Mouse (Mus musculus) induced T-regulatory cell, adult 2 months (primary cell): ENCODE measurements around the gene Coro2b.

ENCODE experiments used
- DNase-seq: peaks from one replicate; pipeline ENCODE4 v3.0.0-alpha.2; 2012; ENCODE audit warnings: low read depth

The Coro2b gene

DNA sequence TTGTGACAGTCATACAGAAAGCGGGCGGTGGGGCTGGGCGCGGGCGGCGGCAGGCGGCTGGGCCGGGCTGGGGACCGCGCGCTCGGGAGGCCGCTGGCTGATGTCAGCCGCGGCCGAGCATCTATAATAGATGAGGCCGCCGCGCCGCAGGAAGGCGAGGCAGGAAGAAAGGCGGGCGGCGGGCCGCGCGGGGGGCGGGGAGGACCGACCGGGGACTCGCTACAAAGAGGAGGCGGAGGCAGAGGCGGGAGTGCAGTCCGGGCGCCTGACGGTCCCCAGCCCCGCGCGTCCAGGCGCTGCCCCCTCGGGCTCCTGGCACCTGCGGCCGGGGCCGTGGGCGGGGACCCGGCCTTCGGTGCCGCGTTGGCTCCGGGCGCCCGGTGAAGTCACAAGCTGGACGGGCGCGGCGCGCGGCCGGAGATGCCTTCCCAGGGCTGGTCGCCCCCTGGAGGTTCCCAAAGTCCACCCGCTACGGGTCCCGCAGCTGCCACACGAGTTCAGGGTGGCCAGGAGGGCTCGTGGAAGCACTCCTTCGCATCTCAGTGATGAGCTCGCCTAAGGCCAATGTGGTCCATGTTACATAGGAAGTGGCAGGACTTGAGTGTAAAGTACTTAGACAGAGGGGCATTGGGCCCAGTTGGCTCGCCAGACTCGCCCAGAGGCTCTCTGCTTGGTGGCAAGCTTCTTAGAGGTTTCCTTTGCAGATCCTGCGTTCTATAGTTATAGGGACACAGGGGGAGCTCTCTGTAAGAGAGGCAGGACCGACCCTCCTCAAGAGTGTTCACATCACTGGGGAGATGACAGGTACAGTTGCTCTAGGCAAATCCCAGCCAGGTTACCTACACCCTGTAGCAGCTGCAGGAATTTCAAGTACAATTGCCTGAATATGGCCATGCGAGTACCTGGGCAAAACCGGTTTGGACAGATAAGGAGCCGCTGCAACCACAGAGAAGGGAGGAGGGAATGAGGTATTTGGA, at the start of gene Coro2b:
Coro2b (minus strand) TSS at position 390 of the 977 bp plus-strand sequence.
- DNase-seq, result peak; percentile 69

DNA sequence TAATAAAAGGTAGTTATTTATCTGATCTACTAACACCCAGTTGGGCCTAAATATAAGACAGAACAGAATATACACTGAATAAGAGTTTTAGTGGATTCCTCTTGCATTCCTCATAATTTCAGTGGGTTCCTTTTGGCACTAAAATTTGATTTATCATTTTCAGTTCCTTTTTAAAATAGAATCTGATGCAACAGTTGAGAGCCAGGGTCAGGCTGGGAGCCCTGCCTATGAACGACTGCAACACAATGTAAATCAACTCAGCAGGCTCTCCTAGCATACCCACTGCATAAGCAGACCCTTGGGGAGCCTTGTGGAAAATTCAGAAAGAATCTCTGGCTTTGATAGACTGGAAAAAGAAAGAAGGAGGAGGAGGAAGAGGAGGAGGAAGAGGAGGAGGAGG, 40.7 kb upstream of the Coro2b start:
- no peak for DNase-seq

GRCm38 (mm10) chr9:62569121-62569520, 32.3 kb upstream of the Coro2b start:
- no peak for DNase-seq

- DNase-seq, result no peak
These were observed 31.0 kb upstream of the Coro2b start for GRCm38 (mm10) chr9:62567818-62568217.

GRCm38 (mm10) chr9:62562236-62562635, 25.4 kb upstream of the Coro2b start:
- DNase-seq, result no peak

GRCm38 (mm10) chr9:62560432-62560831, 23.6 kb upstream of the Coro2b start:
- no peak for DNase-seq

GRCm38 (mm10) chr9:62560006-62560405, 23.2 kb upstream of the Coro2b start:
- no peak for DNase-seq

DNA sequence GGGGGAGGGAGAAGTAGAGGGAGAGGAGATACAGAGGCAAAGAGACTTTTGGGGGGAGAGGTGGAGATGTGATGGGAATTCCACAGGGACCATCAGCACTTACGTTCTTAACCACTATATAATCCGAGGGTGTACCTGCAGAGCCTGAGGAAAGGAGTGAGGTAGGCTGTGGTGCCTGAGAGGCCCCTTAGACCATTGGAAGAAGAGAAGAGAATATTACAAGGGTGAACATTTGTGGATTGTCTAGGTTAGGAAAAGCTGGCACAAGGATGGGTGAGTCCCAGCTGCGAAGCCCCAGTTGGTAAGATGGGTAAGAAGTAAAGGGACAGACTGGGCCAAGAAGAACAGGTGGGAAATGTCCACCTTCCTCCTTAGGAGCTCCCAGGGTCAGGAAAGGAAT, 22.6 kb upstream of the Coro2b start:
- DNase-seq, result no peak

DNA sequence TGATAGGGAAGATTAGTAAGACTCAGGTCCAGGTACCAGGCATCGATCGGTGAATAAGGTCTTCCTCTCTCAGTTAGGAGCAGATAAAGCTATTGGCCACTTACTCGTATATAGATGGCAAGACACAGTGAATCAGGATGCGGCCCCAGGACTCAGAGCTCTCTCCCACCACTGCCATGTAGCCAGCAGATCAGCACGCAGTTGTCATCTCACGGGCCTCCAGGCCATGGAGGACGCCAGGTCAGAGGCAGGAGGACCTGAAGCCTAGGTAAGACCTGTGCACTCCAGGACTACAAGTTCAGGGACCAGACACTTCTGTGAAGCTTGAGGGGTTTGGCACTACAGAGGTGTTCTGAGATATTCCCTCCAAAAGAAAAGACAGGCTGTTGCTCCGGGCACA, 21.2 kb upstream of the Coro2b start:
- DNase-seq, result no peak

DNA sequence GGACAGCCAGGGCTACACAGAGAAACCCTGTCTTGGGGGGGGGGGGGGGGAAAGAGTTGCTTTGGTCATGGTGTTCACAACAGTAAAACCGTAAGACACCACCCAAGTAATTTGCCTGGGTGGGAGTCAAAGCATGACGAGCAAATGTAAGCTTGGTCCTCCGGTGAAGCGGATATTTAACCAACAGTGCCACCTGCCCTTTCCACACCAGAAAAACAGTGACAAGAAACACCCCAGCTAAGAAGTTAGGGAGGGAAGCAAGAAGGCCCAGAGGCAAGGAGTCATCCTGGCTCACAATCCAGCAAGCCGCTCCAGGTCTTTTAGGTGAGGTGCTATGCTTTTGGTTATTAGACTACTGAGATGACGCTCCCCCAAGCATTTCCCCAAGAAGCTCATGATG, 19.9 kb upstream of the Coro2b start:
- DNase-seq, result no peak

GRCm38 (mm10) chr9:62555258-62555856, 18.5 kb upstream of the Coro2b start:
- peak; percentile 72 for DNase-seq

DNA sequence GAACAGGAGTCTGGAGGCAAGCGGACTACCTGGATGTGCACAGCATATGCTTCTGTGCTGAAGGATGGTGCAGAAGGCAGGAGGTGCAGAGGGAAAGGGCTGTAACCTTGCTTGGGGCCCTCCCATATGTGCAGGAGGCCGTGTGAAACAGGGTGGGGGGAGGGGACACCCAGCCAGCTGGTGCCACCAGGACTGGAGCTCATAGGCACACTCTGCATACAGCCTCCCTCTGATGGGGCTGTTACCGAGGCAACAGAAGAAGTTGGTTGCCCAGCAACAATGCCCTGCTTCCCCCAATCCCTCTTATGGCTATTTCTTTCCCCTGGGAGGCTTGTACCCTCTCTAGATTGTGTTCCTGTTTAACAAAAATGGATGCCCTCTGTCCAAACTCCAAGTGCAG, 17.8 kb upstream of the Coro2b start:
- no peak for DNase-seq

GRCm38 (mm10) chr9:62553366-62553940, 16.6 kb upstream of the Coro2b start:
- DNase-seq, result peak; percentile 70

DNA sequence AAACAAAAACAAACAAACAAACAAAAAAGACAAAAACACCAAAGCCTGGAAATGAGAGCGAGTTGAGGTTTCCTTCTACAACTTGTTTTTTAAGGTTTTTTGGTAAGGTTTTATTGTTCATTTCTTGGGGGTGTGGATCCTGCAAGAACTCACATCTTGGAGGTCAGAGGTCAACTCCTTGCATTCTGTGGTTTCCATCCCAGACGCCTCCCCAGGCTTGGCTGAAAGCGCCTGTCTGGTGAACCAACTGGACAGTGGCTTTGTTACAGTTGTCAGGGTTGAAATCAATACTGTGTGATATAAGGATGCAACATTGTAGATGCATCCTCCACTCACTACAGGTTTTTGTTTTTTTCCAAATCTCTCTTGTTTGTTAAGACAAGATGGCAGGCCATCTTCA, 14.7 kb upstream of the Coro2b start:
- no peak for DNase-seq

- peak; percentile 82 for DNase-seq
These were observed 13.8 kb upstream of the Coro2b start for GRCm38 (mm10) chr9:62550661-62551093.

GRCm38 (mm10) chr9:62549809-62550208, 13.0 kb upstream of the Coro2b start:
- peak; percentile 84 for DNase-seq

- no peak for DNase-seq
These were observed 10.6 kb upstream of the Coro2b start for GRCm38 (mm10) chr9:62547476-62547875.

- no peak for DNase-seq
These were observed 8.0 kb upstream of the Coro2b start for GRCm38 (mm10) chr9:62544856-62545255.

DNA sequence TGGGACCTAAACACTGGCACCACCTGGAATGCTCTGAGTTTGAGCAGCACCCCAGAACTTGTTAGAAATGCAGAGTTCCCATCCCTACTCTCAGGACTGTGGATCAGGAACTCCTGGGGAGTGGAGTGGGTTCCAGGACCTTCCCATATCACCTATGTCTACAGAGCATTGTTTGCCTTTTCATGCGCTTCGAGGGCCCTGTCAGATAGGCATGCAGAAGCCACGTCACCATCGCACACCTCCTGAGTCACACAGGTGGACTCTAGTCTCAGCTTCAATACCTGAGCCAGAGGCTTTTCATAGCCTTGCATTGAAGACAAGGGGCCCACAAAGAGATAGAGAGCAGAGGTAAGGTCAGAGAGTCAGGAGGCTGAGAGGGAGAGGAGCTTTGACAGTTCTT, 7.0 kb upstream of the Coro2b start:
- DNase-seq, result no peak

DNA sequence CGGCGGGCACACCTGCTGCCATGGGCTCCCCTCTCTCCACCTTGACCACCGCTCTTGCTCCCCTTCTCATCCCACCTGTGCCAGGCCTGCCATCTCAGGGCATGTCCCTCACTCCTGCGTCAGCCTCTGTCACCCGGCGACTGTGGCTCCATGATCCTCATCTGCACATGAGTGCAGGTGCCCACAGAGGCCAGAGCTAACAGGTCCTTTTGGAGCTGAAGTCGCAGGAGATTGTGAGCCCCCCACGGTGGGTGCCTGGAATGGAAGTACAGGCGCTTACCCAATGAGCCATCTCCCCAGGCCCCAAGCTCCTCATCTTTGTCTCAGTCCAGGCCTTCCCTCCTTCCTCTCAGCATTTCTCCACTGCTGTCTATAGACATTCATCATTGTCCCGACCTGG, 4.8 kb upstream of the Coro2b start:
- DNase-seq, result no peak

- no peak for DNase-seq
These were observed 4.3 kb upstream of the Coro2b start for GRCm38 (mm10) chr9:62541182-62541581.

GRCm38 (mm10) chr9:62540736-62541135, 3.9 kb upstream of the Coro2b start:
- no peak for DNase-seq

GRCm38 (mm10) chr9:62540166-62540565, 3.3 kb upstream of the Coro2b start:
- DNase-seq, result no peak
